Mouse (Mus musculus) neural tube, embryonic 10.5 days (tissue): Measurements from ENCODE around the gene Ankrd34b.

Experiments used
- DNase-seq: peaks from one replicate; pipeline ENCODE4 v3.0.0-alpha.2; 2017; ENCODE audit warnings: low spot score; ENCODE audit errors: extremely low spot score

Ankrd34b gene

GRCm38 (mm10) chr13:92425758-92426264, at the start of gene Ankrd34b:
Gene Ankrd34b (plus strand): TSS chr13:92425896.
- peak; percentile 65 for DNase-seq

GRCm38 (mm10) chr13:92387367-92387766, 38.3 kb upstream of the Ankrd34b start:
- no peak for DNase-seq

- DNase-seq = no peak
Observed at GRCm38 (mm10) chr13:92393047-92393661, 32.5 kb upstream of the Ankrd34b start.

GRCm38 (mm10) chr13:92398491-92399384, 27.0 kb upstream of the Ankrd34b start:
- DNase-seq = no peak

DNA sequence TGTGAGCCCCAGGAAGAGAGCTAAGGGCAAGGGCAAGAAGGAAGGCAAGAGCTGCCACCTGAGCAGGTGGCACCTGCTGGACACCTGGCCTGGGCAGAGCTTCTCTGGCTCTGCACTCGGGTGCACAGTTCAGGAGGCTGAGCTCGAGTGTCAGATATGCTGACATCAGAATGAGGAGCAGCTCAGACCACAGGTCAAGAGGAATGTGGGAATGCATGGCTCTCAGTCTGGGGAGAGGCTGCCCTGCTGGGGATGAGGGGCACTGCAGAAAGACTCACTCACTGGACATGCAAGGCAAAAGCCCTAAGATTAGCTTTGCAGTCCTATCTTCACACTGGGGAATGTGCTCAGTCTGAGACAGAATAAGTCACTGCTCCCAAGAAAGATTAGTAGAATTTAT, 23.6 kb upstream of the Ankrd34b start:
- no peak for DNase-seq

DNA sequence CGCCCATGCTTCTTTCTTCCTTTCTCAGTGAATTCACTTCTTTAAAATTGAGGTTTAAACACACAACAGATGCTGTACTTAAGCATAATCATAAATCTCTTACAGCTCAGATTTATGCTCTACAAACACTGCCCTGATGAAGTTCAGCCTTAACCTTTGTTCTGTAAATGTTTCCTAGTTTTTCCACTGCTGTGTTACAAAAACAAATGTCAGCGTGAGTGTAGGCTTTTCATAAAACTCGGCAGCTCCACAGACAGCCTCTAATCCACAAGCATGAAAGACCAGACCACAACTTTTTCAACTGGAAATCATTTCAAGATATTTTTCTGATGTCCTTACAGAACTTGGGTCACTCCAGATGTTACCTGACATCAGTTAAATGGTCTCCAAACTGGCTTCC, 22.2 kb upstream of the Ankrd34b start:
- DNase-seq = no peak

- DNase-seq = no peak
Observed at GRCm38 (mm10) chr13:92410486-92410885, 15.2 kb upstream of the Ankrd34b start.

GRCm38 (mm10) chr13:92419630-92420029, 6.1 kb upstream of the Ankrd34b start:
- DNase-seq = no peak

- DNase-seq = no peak
Observed at GRCm38 (mm10) chr13:92423711-92424110, 2.0 kb upstream of the Ankrd34b start.

GRCm38 (mm10) chr13:92426294-92427051, 777 bp downstream of the Ankrd34b start:
- peak; percentile 62 for DNase-seq

GRCm38 (mm10) chr13:92427351-92427855, 1.7 kb downstream of the Ankrd34b start:
- DNase-seq = no peak

DNA sequence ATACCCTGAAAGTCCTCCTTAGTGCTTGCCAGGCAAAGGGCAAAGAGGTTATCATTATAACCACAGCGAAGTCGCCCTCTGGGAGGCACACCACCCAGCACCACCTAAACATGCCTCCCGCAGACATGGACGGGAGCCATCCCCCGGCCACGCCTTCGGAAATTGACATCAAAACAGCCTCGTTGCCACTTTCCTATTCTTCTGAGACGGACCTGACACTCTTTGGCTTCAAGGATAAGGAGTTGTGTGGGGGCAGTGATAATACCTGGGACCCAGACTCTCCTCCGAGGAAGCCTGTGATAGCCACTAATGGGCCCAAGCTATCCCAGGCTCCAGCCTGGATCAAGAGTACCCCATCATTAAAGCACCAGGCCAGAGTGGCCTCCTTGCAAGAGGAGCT, 13.0 kb downstream of the Ankrd34b start:
- no peak for DNase-seq

DNA sequence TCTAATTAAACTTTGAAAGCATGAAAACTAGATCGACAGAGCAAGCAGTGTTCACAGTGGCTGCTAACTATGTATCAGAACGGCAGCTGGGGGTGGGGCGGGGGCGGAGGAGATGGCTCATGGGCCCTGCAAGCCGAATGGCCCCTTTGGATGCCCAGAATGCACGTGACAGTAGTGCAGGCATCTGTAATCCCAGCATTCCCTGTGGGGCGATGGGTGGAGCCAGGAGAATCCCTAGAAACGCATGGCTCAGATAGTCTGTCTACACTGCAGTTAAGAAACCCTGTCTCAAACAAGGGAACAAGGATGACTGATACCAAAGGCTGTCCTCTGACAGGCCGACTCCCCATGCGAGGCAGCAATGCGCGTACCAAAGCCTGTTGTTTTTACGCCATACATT, 14.6 kb downstream of the Ankrd34b start:
- no peak for DNase-seq

DNA sequence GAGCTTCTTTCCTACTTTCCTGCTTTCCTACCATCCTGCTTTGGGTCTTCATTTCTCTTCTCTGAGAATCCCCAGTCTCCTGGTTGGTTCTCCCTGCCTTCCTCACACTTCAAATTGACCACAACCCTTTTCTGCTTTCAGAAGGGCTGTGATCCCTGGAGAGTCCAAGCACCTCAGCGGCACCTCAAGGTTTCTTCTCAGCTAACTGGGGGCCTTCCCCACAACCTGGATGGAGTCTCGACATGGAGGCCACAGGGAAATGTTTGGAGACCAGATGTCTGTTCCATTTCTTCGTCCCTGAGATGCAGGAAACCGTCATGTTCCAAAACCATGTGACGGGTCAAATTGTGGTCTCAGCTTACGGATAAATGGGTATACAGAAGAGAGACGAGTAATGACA, 21.2 kb downstream of the Ankrd34b start:
- DNase-seq = no peak

GRCm38 (mm10) chr13:92464698-92465097, 39.0 kb downstream of the Ankrd34b start:
- DNase-seq = no peak

DNA sequence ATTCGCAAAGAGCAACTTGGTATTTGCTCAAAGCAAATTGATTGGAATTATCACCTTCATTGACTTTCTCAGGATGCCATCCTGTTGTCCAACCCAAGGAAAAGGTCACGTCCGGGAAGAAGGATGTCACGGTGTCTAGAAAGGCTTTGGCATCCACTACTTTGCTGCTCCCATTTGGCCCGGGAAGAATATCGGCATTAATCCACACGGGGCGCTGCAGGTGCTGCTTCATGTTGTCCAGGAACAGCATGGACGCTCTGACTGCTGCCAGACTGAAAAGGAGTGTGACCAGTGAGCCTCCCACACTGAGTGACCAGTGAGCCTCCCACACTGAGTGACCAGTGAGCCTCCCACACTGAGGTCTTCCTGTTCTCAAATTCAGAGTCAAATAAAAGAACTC, 42.2 kb downstream of the Ankrd34b start:
- no peak for DNase-seq

GRCm38 (mm10) chr13:92469381-92469780, 43.7 kb downstream of the Ankrd34b start:
- DNase-seq = no peak

GRCm38 (mm10) chr13:92470151-92470550, 44.5 kb downstream of the Ankrd34b start:
- DNase-seq = no peak

DNA sequence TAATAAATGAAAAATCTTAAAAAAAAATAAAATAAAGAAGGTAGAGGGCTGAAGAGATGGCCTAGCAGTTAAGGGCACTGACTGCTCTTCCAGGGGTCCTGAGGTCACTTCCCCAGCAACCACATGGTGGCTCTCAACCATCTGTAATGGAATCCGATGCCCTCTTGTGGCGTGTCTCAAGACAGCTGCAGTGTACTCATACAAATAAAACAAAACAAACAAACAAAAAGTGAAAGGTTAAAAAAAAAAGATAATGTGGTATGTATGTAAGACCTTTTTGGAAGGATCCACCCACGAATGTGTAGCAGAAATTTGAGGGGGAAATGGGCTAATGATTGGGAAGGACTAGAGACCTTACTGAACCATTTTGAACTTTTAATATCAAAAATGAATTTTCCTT, 57.7 kb downstream of the Ankrd34b start:
- DNase-seq = peak; percentile 38

DNA sequence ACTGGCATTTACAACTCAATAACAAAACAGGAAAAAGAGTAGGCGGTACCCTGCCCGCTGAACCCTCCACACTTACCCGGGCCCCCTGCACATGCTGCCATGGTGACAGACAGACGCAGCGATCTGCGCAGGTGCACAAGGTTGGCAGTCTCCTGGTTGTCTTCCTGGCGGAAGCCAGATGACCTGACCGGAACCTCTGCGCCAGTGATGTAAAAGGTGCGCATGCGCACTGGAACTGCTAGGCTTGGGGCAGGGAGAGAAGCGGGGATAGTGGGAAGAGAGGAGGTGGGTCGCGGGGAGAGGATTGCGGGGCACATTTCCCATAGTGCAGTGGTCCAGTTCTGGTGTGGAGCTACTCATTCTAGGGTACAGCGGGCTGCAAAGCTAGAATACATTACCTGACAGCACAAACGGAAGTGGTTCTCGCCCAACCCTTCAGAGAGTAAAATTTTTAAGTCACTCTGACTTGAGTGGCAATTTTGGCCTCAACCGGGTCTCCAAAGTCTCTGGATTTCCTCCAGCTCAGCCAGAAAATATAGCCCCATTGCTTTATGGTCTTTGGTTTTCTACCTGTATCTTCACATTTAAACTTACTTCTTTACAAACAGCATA, 58.3 kb downstream of the Ankrd34b start, which contains the start of gene Fam151b:
Fam151b (minus strand) TSS at position 164 of the 612 bp plus-strand sequence.
- peak; percentile 90 for DNase-seq

- DNase-seq = no peak
Observed at GRCm38 (mm10) chr13:92490817-92491216, 65.1 kb downstream of the Ankrd34b start.
